Mouse (Mus musculus) forebrain, embryonic 16.5 days (tissue): ENCODE data around the gene Vmn1r200. TPM values are rescaled to one million over a fixed set of nuclear protein-coding genes. Genes with fewer than 3 reads are reported as not detected.

ENCODE experiments used
- polyA plus RNA-seq: library from polyadenylated mRNA; unstranded; fragments of >200 nt; fragmentation: Nextera tagmentation; extraction: Ambion mirVana; gene quantifications from 2 replicates; pipeline ENCODE4 v1.2.1, GENCODE M21; 2015

Gene Vmn1r200
- polyA plus RNA-seq, 1 experiment from 2014 or later, result not detected

Other genes with a start within 250 kb of the Vmn1r200 start
- not detected in 2 replicates for gene Vmn1r191, start 206.4 kb upstream of the Vmn1r200 start, polyA plus RNA-seq
- not detected in 2 replicates for gene Vmn1r192, start 199.2 kb upstream of the Vmn1r200 start, polyA plus RNA-seq
- not detected in 2 replicates for gene Vmn1r193, start 167.2 kb upstream of the Vmn1r200 start, polyA plus RNA-seq
- gene Vmn1r194, start 146.2 kb upstream of the Vmn1r200 start, polyA plus RNA-seq, result not detected in 2 replicates
- gene Vmn1r195, start 119.9 kb upstream of the Vmn1r200 start, polyA plus RNA-seq, result not detected in 2 replicates
- gene Vmn1r196, start 100.5 kb upstream of the Vmn1r200 start, polyA plus RNA-seq, result not detected in 2 replicates
- gene Vmn1r197, start 65.8 kb upstream of the Vmn1r200 start, polyA plus RNA-seq, result not detected in 2 replicates
- gene Vmn1r198, start 40.0 kb upstream of the Vmn1r200 start, polyA plus RNA-seq, result not detected in 2 replicates
- not detected in 2 replicates for gene Vmn1r199, start 10.6 kb upstream of the Vmn1r200 start, polyA plus RNA-seq
- not detected in 2 replicates for gene Vmn1r201, start 81.5 kb downstream of the Vmn1r200 start, polyA plus RNA-seq
- gene Vmn1r202, start 115.0 kb downstream of the Vmn1r200 start, polyA plus RNA-seq, result not detected in 2 replicates
- gene Vmn1r203, start 127.7 kb downstream of the Vmn1r200 start, polyA plus RNA-seq, result not detected in 2 replicates
- gene Vmn1r204, start 162.8 kb downstream of the Vmn1r200 start, polyA plus RNA-seq, result not detected in 2 replicates
- not detected in 2 replicates for gene Vmn1r205, start 202.6 kb downstream of the Vmn1r200 start, polyA plus RNA-seq
- not detected in 2 replicates for gene Vmn1r206, start 233.9 kb downstream of the Vmn1r200 start, polyA plus RNA-seq